Mouse (Mus musculus) stomach, embryonic 15.5 days (tissue): Measurements from ENCODE around the gene Svip. TPM values are rescaled to one million over a fixed set of nuclear protein-coding genes. Genes with fewer than 3 reads are reported as not detected.

Source experiments
- ATAC-seq: fragments of 200-750 bp; cut with Nextera tagmentation; 2 replicates; pipeline ENCODE4 v1.8.0; 2017; ENCODE audit warnings: low read depth, moderate number of reproducible peaks, moderate TSS enrichment; ENCODE audit not compliant: insufficient read depth, low FRiP score
- H3K27ac ChIP-seq: fragments of 300-500 bp; sonication (generic); 2 replicates; pipeline ENCODE4 v1.5.1; 2015; ENCODE audit warnings: mild to moderate bottlenecking, inconsistent platforms
- H3K27me3 ChIP-seq: fragments of 300-500 bp; sonication (generic); replicated peaks from 2 replicates; pipeline ENCODE4 v1.6.1; 2015; ENCODE audit warnings: inconsistent platforms
- H3K36me3 ChIP-seq: fragments of 300-500 bp; sonication (generic); 2 replicates; pipeline ENCODE4 v1.6.1; 2015; ENCODE audit warnings: inconsistent platforms
- H3K4me1 ChIP-seq: fragments of 300-500 bp; sonication (generic); 2 replicates; pipeline ENCODE4 v1.6.1; 2015; ENCODE audit warnings: inconsistent platforms
- H3K4me2 ChIP-seq: fragments of 300-500 bp; sonication (generic); 2 replicates; pipeline ENCODE4 v1.6.1; 2015; ENCODE audit warnings: mild to moderate bottlenecking, inconsistent platforms
- H3K4me3 ChIP-seq: fragments of 300-500 bp; sonication (generic); replicated peaks from 2 replicates; pipeline ENCODE4 v1.5.1; 2015; ENCODE audit warnings: inconsistent platforms
- H3K9ac ChIP-seq: fragments of 300-500 bp; sonication (generic); 2 replicates; pipeline ENCODE4 v1.6.1; 2015; ENCODE audit warnings: inconsistent platforms
- H3K9me3 ChIP-seq: fragments of 300-500 bp; sonication (generic); 2 replicates; pipeline ENCODE4 v1.6.1; 2016; ENCODE audit warnings: inconsistent platforms
- WGBS: fragments of 180-500 bp; shearing (Covaris S2); methylation state at CpG from one replicate; pipeline ENCODE4 v1.1.7; 2015; 5-methylcytosine and 5-hydroxymethylcytosine counted together
- polyA plus RNA-seq: library from polyadenylated mRNA; unstranded; fragments of >200 nt; fragmentation: Nextera tagmentation; extraction: Ambion mirVana; gene quantifications from 2 replicates; pipeline ENCODE4 v1.2.1, GENCODE M21; 2015

The Svip gene
- polyA plus RNA-seq: 16.4 and 16.5 TPM in 2 replicates

DNA sequence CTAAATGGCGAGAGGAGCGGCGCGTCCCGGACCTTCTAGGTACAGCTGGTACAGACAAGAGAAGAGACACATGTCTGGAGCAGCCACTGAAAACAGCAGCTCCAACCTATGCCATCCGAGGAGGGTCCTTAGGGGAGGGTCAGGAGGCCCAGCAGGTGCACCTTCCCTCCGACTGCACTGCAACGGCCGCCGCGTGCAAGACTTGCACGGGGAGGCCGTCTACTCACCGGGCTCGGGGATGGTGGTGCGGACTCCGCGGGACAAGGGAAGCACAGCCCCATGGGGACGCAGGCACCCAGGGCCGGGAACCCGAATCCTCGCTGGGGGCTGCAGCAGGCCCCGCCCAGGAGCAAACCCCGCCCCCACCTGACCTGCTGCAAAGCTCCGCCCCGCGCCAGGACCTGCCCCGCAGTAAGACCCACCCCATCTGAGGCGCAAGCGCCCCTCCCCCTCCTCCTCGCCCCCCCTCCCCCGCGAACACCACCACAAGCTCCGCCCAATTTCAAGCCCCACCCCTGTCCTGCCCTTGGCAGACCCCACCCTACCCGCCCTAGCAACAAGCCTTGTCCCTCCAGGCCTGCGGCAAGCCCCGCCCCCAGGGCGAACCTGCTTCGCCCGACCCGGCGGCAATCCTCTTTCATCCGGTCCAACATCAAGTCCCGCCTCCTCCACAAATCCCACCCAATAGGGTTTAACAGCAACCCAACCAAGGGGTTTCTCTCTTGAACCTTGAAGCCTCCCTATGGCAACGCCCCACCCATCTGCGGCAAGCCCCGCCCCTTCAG is at the start of gene Svip:
Svip (minus strand) TSS at position 508 of the 785 bp plus-strand sequence.
- H3K36me3 ChIP-seq: no peaks in the 10 kb centered on the region
- peak; percentile 96 for ATAC-seq
- H3K4me1 ChIP-seq: no peaks in the 10 kb centered on the region
- H3K27ac ChIP-seq: peak within 1 kb of the TSS; percentile 77
- WGBS: 0% methylated on average over 38 of the region's 47 CpGs
- H3K27me3 ChIP-seq: no peaks in the 10 kb centered on the region
- peak within 1 kb of the TSS; percentile 57 for H3K4me3 ChIP-seq
- peak within 1 kb of the TSS; percentile 20; the same call in 1 of the 2 replicates for H3K9ac ChIP-seq
- H3K4me2 ChIP-seq: peak within 1 kb of the TSS; percentile 73
- H3K9me3 ChIP-seq: no peaks in the 10 kb centered on the region

DNA sequence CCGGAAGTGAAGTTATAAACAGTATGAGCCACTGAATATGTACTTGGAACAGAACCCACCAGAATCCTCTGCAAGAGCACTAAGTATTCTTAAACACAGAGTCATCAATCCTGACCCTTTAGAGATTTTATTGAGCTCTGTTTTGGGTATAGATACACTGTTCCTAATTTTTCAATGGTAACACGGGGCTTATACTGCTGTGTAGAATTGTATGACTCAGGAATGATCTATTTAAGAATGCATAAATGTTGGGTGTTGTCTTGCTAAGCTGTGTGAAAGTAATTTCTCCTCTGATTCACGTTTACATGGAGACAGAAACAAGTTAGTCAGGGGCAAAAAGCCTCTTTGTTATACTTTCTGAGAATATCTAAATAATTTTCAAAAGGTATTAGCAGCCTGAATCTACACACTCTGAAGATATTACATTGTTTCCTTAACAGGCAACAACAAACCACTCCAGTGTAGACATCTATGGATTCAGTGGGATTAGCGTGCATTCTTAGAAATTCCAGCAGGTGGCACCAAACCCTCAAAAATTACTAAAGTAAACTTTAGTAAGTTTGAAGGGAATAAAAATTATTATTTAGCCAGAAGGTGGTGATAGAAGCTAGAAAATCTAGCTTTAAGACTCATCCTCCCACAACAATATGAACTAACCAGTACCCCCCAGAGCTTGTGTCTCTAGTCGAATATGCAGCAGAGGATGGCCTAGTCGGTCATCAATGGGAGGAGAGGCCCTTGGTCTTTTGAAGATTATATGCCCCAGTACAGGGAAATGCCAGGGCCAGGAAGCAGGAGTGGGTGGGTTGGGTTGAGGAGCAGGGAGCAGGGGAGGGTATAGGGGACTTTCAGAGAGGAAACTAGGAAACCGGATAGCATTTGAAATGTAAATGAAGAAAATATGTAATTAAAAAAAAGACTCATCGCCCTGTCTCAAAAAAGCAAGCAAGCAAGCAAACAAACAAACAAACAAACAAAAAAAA is 32.1 kb upstream of the Svip start:
- 40% methylated on average over 8 of the region's 8 CpGs for WGBS
- Histone ChIP-seq H3K4me2 (no peak overlapping the region), H3K27ac (no peak overlapping the region), H3K27me3 (no peaks in the 10 kb centered on the region), H3K9ac (no peak overlapping the region), H3K4me3 (no peak overlapping the region), H3K4me1 (no peaks in the 10 kb centered on the region), H3K9me3 (no peaks in the 10 kb centered on the region), H3K36me3 (no peaks in the 10 kb centered on the region)
- no peak for ATAC-seq

DNA sequence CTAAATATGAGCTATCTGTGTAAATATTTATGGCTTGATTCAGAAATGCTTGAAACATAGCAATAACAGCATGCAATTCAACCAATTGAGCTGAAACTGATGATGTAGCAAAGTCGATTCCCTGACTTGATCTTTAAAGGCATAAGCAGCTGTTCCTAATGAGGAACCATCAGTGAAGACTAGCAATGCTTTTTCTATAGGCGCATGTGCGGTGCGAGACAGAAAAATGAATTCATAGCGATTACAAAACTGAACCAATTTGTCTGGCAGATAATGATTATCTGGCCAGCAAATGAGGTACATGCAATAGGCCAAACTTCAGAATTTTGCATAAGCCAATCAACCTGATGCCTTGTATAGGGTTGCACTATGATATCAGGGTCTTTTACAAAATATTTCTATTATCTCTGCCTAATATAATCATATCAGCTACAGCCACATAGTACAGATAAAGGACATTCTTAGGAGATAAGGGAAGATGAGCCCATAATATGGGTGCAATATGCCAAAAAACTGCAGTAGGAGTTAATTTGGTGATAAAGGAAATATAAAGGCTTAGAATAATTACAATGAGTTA is 18.3 kb upstream of the Svip start:
- Histone ChIP-seq H3K4me3 (no peak overlapping the region), H3K9ac (no peak overlapping the region), H3K4me1 (no peaks in the 10 kb centered on the region), H3K36me3 (no peaks in the 10 kb centered on the region), H3K9me3 (no peaks in the 10 kb centered on the region), H3K4me2 (no peak overlapping the region), H3K27ac (no peak overlapping the region), H3K27me3 (no peaks in the 10 kb centered on the region)
- whole genome bisulfite sequencing: 86% methylated on average over 5 of the region's 5 CpGs
- no peak for ATAC-seq

DNA sequence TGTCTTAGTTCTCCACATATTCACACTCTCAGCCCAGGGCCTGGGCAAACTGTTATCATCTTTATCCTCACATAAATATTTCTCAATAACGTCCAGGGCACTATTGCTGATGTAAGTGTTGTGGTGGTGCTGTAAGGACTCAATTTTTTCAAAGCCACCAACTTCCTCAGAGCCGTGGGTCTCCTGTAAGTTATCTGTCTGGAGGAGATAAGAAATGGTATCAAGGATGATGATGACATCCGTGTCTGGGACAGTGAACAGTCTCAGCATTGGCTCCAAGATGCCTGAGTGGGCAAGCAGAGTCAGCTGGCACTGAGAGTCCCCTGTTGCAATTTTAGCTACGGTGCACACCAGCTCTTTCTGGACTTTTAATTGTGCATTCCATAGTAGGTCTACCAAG is 16.2 kb upstream of the Svip start:
- Histone ChIP-seq H3K9ac (no peak overlapping the region), H3K36me3 (no peaks in the 10 kb centered on the region), H3K4me1 (no peaks in the 10 kb centered on the region), H3K27ac (no peak overlapping the region), H3K4me2 (no peak overlapping the region), H3K4me3 (no peak overlapping the region), H3K9me3 (no peaks in the 10 kb centered on the region), H3K27me3 (no peaks in the 10 kb centered on the region)
- no peak for ATAC-seq
- WGBS: 82% methylated on average over 4 of the region's 4 CpGs

DNA sequence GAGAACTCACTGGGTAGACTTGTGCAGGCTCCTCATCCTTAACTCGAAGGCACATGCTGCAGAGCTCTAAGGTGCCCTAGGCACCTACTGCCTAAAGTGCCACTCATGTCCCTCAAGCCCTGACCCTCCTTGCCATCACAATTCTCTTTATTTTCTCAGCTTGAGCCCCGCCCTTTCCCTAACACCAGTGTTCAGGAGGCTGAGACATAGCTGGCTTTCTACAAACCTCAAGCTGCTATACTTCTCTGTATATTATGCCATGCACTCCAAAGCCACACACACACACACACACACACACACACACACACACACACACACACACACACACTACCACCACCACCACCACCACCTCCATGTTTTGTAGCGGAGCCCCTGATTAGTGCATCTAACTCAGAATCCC is 9.8 kb upstream of the Svip start, which contains the start of gene 1700015G11Rik:
1700015G11Rik (minus strand) TSS at position 101 of the 400 bp plus-strand sequence.
- WGBS: 85% methylated on average over 3 of the region's 3 CpGs

DNA sequence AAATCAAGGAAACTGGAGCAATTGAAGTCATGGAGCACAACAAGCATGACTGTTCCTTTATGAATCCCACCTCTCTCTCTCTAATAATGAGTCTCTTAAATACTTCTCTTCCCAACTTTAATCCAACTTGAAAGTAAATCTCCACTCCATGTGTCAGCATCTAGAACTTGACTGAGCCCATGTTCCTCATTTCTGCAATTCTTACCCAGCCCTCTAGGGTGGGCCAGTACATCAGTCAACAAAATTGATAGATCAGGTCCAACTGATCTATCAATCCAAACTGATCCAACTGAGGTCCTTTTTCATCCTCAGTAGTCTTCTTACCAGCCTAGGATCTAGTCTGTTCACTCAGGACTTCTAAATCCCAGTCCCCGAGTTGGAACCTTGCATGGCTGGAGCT is 9.4 kb upstream of the Svip start:
- H3K4me3 ChIP-seq: no peak overlapping the region
- no peak overlapping the region for H3K4me2 ChIP-seq
- no peaks in the 10 kb centered on the region for H3K9me3 ChIP-seq
- WGBS: 69% methylated on average over 1 of the region's 1 CpGs
- H3K27ac ChIP-seq: no peak overlapping the region
- no peak for ATAC-seq
- no peak overlapping the region for H3K9ac ChIP-seq
- H3K27me3 ChIP-seq: no peaks in the 10 kb centered on the region
- H3K4me1 ChIP-seq: no peaks in the 10 kb centered on the region
- H3K36me3 ChIP-seq: no peaks in the 10 kb centered on the region

More for the DNA sequence above, 9.8 kb upstream of the Svip start, which contains the start of gene 1700015G11Rik:
- Histone ChIP-seq H3K27me3 (no peaks in the 10 kb centered on the region), H3K4me2 (no peak within 1 kb of the TSS), H3K9me3 (no peaks in the 10 kb centered on the region), H3K9ac (no peak within 1 kb of the TSS), H3K36me3 (no peaks in the 10 kb centered on the region), H3K27ac (no peak within 1 kb of the TSS), H3K4me1 (no peaks in the 10 kb centered on the region), H3K4me3 (no peak within 1 kb of the TSS)
- no peak for ATAC-seq

DNA sequence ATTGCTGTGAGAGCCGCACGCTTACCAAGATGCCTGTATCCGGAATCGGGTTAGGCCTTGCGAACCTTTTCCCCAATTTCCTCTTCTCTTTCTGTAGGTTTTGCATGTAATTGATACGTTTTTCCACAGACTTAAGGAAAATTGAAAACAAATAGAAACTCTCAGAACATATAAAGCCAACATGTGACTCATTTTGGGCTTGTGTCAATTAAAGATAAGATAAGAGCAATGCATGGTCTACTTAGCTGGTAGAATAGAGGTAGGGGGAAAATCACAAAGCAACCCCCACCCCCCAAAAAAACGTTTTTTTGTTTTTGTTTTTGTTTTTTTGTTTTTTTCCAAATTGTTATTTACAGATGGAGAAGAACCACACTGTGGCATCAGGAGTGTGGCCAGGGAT is 7.6 kb upstream of the Svip start:
- no peaks in the 10 kb centered on the region for H3K36me3 ChIP-seq
- 70% methylated on average over 7 of the region's 7 CpGs for WGBS
- H3K27ac ChIP-seq: no peak overlapping the region
- no peak for ATAC-seq
- no peaks in the 10 kb centered on the region for H3K27me3 ChIP-seq
- H3K9me3 ChIP-seq: no peaks in the 10 kb centered on the region
- no peak overlapping the region for H3K4me3 ChIP-seq
- no peak overlapping the region for H3K9ac ChIP-seq
- H3K4me2 ChIP-seq: no peak overlapping the region
- H3K4me1 ChIP-seq: no peaks in the 10 kb centered on the region

DNA sequence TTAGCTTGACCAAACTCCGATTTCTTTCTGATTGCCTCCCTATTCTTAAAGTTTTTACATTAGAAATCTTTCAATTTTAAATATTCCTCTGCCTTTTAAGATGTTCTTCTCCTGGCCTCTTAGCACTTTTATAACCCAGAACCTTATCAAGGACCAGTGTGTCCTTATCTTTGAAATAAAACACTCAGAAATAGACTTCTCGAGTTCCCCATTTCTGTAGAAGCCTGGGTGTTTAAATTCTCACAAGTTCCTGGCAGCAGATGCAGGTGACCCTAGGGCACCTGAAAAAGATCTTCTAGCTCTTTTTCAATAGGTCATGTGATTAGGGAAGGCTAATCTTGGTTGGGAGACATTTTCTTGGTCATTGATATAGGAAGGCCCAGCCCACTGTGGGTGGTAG is 1.3 kb upstream of the Svip start:
- Histone ChIP-seq H3K4me3 (no peak overlapping the region), H3K4me2 (no peak overlapping the region), H3K27ac (no peak overlapping the region), H3K9me3 (no peaks in the 10 kb centered on the region), H3K27me3 (no peaks in the 10 kb centered on the region), H3K36me3 (no peaks in the 10 kb centered on the region), H3K4me1 (no peaks in the 10 kb centered on the region), H3K9ac (no peak overlapping the region)
- 70% methylated on average over 2 of the region's 2 CpGs for WGBS
- no peak for ATAC-seq

DNA sequence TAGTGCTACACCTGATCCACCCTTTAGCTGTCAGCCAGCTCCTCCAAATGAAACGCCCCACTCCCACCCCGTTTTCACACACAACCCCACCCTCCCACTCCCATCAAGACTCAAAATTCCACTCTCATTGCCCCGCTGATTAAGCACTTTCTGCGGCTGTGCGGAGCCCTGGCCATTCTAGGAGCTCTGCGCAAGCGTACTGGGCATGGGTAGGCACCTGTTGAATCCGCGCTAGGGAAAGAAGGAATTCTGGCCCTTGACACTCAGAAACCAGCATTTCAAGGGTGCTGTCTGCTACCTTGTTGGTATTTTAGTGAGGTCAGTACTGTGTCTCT is 445 bp upstream of the Svip start:
- ATAC-seq: no peak
- Histone ChIP-seq H3K4me2 (peak overlapping the region; percentile 73), H3K4me3 (peak overlapping the region; percentile 57), H3K27me3 (no peaks in the 10 kb centered on the region), H3K9ac (no peak overlapping the region), H3K27ac (peak overlapping the region; percentile 77), H3K36me3 (no peaks in the 10 kb centered on the region), H3K9me3 (no peaks in the 10 kb centered on the region), H3K4me1 (no peaks in the 10 kb centered on the region)
- 0% methylated on average over 9 of the region's 9 CpGs for WGBS

DNA sequence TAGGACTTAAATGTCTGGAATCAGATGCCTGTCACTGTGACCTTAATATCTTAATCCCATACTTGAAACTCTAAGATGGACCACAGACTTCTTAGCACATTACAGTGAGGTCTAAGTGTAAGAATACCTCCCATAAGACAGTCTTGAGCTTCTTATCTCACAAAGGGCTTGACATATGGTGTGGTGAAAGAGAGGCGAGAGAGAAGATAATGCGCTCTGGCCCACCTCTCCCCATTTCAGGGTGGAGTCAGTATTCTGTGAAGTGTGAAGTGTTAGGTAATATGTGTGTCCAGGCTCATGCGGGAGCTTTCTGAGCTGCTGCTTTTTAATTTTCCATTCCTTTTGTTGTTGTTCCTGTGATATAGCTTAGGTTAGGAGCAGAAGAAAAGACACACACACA is 14.8 kb downstream of the Svip start:
- Histone ChIP-seq H3K9me3 (no peaks in the 10 kb centered on the region), H3K36me3 (no peaks in the 10 kb centered on the region), H3K9ac (no peak overlapping the region), H3K4me2 (no peak overlapping the region), H3K27me3 (no peaks in the 10 kb centered on the region), H3K4me1 (no peaks in the 10 kb centered on the region), H3K4me3 (no peak overlapping the region), H3K27ac (no peak overlapping the region)
- ATAC-seq: peak; percentile 89
- whole genome bisulfite sequencing: 70% methylated on average over 3 of the region's 3 CpGs

DNA sequence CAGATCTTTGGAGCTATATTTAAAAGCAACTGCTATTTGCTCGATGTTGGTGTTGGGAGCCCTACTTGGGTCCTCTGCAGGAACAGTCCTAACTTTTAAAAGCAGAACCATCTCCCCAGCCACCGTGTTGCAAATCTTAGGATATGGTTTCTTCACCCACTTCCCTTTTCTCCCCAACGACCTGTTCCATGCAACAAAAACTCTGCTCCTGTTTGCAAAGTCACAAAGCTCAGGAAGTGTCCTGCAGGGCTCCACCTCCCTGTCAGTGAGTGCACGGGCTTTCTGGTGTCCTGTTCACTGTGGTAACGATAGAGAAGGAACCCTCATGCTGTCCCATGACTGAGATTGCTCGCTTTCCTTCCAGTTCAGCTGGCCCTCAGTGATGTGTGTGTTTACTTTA is 18.9 kb downstream of the Svip start:
- H3K27ac ChIP-seq: no peak overlapping the region
- H3K9ac ChIP-seq: no peak overlapping the region
- no peak overlapping the region for H3K4me2 ChIP-seq
- ATAC-seq: no peak
- H3K4me1 ChIP-seq: no peaks in the 10 kb centered on the region
- H3K36me3 ChIP-seq: no peaks in the 10 kb centered on the region
- no peaks in the 10 kb centered on the region for H3K9me3 ChIP-seq
- H3K4me3 ChIP-seq: no peak overlapping the region
- H3K27me3 ChIP-seq: no peaks in the 10 kb centered on the region
- 52% methylated on average over 6 of the region's 6 CpGs for WGBS

DNA sequence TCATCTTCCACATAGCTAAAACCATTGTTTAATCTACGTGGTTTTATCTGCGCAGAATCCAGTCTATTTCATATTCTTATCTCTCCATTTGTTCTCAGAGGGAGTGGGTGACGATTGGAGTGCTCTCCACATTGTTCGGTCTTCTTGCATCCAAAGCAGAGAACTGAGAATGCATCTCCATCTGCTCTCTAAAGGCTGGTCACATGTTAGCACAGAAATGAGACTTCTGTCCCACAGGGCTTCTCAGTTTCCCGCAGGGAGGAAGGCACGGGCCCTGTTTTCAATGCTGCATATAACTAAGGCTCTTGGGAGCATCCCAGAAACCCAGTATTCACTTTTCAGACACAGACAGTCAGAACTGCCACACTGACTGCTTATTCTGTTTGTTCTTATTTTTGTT is 20.1 kb downstream of the Svip start:
- no peak overlapping the region for H3K27ac ChIP-seq
- 73% methylated on average over 6 of the region's 6 CpGs for WGBS
- no peak overlapping the region for H3K9ac ChIP-seq
- no peaks in the 10 kb centered on the region for H3K27me3 ChIP-seq
- no peaks in the 10 kb centered on the region for H3K4me1 ChIP-seq
- no peaks in the 10 kb centered on the region for H3K36me3 ChIP-seq
- H3K9me3 ChIP-seq: no peaks in the 10 kb centered on the region
- no peak for ATAC-seq
- no peak overlapping the region for H3K4me2 ChIP-seq
- no peak overlapping the region for H3K4me3 ChIP-seq
